Mouse (Mus musculus): ENCODE data around the gene Uaca. TPM values are rescaled to one million over a fixed set of nuclear protein-coding genes. Genes with fewer than 3 reads are reported as not detected.
"Not testable (repeated sequence)": the region's sequence is repeated elsewhere in the genome, so short reads cannot be mapped to it uniquely, and the experiment has no call there.

Uaca gene
- polyA plus RNA-seq, 1 experiment = 9.0 TPM

GRCm38 (mm10) chr9:60806021-60806420 is 11.7 kb downstream of the Uaca start:
- Histone ChIP-seq H3K4me1 (ENCODE audit: control insufficient read depth, insufficient read depth, low read length) (no peaks in the 10 kb centered on the region), H3K27ac (ENCODE audit: insufficient read depth, low read length) (no peak overlapping the region), H3K4me3 (ENCODE audit: insufficient read depth, low read length) (no peak overlapping the region)
- TF ChIP-seq CTCF (IDR thresholded peaks at IDR 0.05; ENCODE audit: extremely low read depth, insufficient read depth, low read length) (no peak), POLR2A (IDR thresholded peaks at IDR 0.05; ENCODE audit: extremely low read depth, insufficient read depth, low read length) (no peak)

GRCm38 (mm10) chr9:60807996-60808395 is 13.7 kb downstream of the Uaca start:
- Histone ChIP-seq H3K27ac (ENCODE audit: insufficient read depth, low read length) (no peak overlapping the region), H3K4me3 (ENCODE audit: insufficient read depth, low read length) (no peak overlapping the region), H3K4me1 (ENCODE audit: control insufficient read depth, insufficient read depth, low read length) (no peaks in the 10 kb centered on the region)
- TF ChIP-seq CTCF (IDR thresholded peaks at IDR 0.05; ENCODE audit: extremely low read depth, insufficient read depth, low read length) = no peak
- TF ChIP-seq POLR2A (IDR thresholded peaks at IDR 0.05; ENCODE audit: extremely low read depth, insufficient read depth, low read length) = no peak

- Histone ChIP-seq H3K4me3 (ENCODE audit: insufficient read depth, low read length) (no peak overlapping the region), H3K4me1 (ENCODE audit: control insufficient read depth, insufficient read depth, low read length) (no peaks in the 10 kb centered on the region), H3K27ac (ENCODE audit: insufficient read depth, low read length) (no peak overlapping the region)
- TF ChIP-seq CTCF (IDR thresholded peaks at IDR 0.05; ENCODE audit: extremely low read depth, insufficient read depth, low read length) (no peak), POLR2A (IDR thresholded peaks at IDR 0.05; ENCODE audit: extremely low read depth, insufficient read depth, low read length) (no peak)
These were observed 19.0 kb downstream of the Uaca start for GRCm38 (mm10) chr9:60813139-60813880.

GRCm38 (mm10) chr9:60815502-60815901 is 21.2 kb downstream of the Uaca start:
- Histone ChIP-seq H3K27ac (ENCODE audit: insufficient read depth, low read length) (no peak overlapping the region), H3K4me1 (ENCODE audit: control insufficient read depth, insufficient read depth, low read length) (no peaks in the 10 kb centered on the region), H3K4me3 (ENCODE audit: insufficient read depth, low read length) (no peak overlapping the region)
- TF ChIP-seq POLR2A (IDR thresholded peaks at IDR 0.05; ENCODE audit: extremely low read depth, insufficient read depth, low read length) = no peak
- no peak for TF ChIP-seq CTCF (IDR thresholded peaks at IDR 0.05; ENCODE audit: extremely low read depth, insufficient read depth, low read length)

GRCm38 (mm10) chr9:60817585-60817984 is 23.2 kb downstream of the Uaca start:
- H3K27ac ChIP-seq (ENCODE audit: insufficient read depth, low read length) = no peak overlapping the region
- no peaks in the 10 kb centered on the region for H3K4me1 ChIP-seq (ENCODE audit: control insufficient read depth, insufficient read depth, low read length)
- H3K4me3 ChIP-seq (ENCODE audit: insufficient read depth, low read length) = no peak overlapping the region
- TF ChIP-seq POLR2A (IDR thresholded peaks at IDR 0.05; ENCODE audit: extremely low read depth, insufficient read depth, low read length) (no peak), CTCF (IDR thresholded peaks at IDR 0.05; ENCODE audit: extremely low read depth, insufficient read depth, low read length) (no peak)

- not testable (repeated sequence) for H3K27ac ChIP-seq (ENCODE audit: insufficient read depth, low read length); H3K4me1 ChIP-seq (ENCODE audit: control insufficient read depth, insufficient read depth, low read length); H3K4me3 ChIP-seq (ENCODE audit: insufficient read depth, low read length)
These were observed 24.2 kb downstream of the Uaca start for GRCm38 (mm10) chr9:60818582-60818981.

- TF ChIP-seq CTCF (IDR thresholded peaks at IDR 0.05; ENCODE audit: extremely low read depth, insufficient read depth, low read length) (peak; percentile 19; the same call in 1 of the 2 replicates), POLR2A (IDR thresholded peaks at IDR 0.05; ENCODE audit: extremely low read depth, insufficient read depth, low read length) (no peak)
- Histone ChIP-seq H3K27ac (ENCODE audit: insufficient read depth, low read length) (no peak overlapping the region), H3K4me1 (ENCODE audit: control insufficient read depth, insufficient read depth, low read length) (no peaks in the 10 kb centered on the region), H3K4me3 (ENCODE audit: insufficient read depth, low read length) (no peak overlapping the region)
These were observed 25.0 kb downstream of the Uaca start for GRCm38 (mm10) chr9:60819340-60819739.

GRCm38 (mm10) chr9:60821501-60821900 is 27.2 kb downstream of the Uaca start:
- no peak overlapping the region for H3K27ac ChIP-seq (ENCODE audit: insufficient read depth, low read length)
- no peaks in the 10 kb centered on the region for H3K4me1 ChIP-seq (ENCODE audit: control insufficient read depth, insufficient read depth, low read length)
- TF ChIP-seq POLR2A (IDR thresholded peaks at IDR 0.05; ENCODE audit: extremely low read depth, insufficient read depth, low read length) (no peak), CTCF (IDR thresholded peaks at IDR 0.05; ENCODE audit: extremely low read depth, insufficient read depth, low read length) (no peak)
- no peak overlapping the region for H3K4me3 ChIP-seq (ENCODE audit: insufficient read depth, low read length)

- Histone ChIP-seq H3K27ac (ENCODE audit: insufficient read depth, low read length) (no peak overlapping the region), H3K4me3 (ENCODE audit: insufficient read depth, low read length) (no peak overlapping the region), H3K4me1 (ENCODE audit: control insufficient read depth, insufficient read depth, low read length) (no peaks in the 10 kb centered on the region)
- TF ChIP-seq POLR2A (IDR thresholded peaks at IDR 0.05; ENCODE audit: extremely low read depth, insufficient read depth, low read length) (no peak), CTCF (IDR thresholded peaks at IDR 0.05; ENCODE audit: extremely low read depth, insufficient read depth, low read length) (no peak)
These were observed 28.3 kb downstream of the Uaca start for GRCm38 (mm10) chr9:60822681-60823080.

GRCm38 (mm10) chr9:60825506-60825905 is 31.2 kb downstream of the Uaca start:
- Histone ChIP-seq H3K4me3 (ENCODE audit: insufficient read depth, low read length) (no peak overlapping the region), H3K4me1 (ENCODE audit: control insufficient read depth, insufficient read depth, low read length) (no peaks in the 10 kb centered on the region), H3K27ac (ENCODE audit: insufficient read depth, low read length) (no peak overlapping the region)
- no peak for TF ChIP-seq CTCF (IDR thresholded peaks at IDR 0.05; ENCODE audit: extremely low read depth, insufficient read depth, low read length)
- no peak for TF ChIP-seq POLR2A (IDR thresholded peaks at IDR 0.05; ENCODE audit: extremely low read depth, insufficient read depth, low read length)
